Mouse (Mus musculus): Measurements from ENCODE around the gene Il4i1.

Il4i1 gene

DNA sequence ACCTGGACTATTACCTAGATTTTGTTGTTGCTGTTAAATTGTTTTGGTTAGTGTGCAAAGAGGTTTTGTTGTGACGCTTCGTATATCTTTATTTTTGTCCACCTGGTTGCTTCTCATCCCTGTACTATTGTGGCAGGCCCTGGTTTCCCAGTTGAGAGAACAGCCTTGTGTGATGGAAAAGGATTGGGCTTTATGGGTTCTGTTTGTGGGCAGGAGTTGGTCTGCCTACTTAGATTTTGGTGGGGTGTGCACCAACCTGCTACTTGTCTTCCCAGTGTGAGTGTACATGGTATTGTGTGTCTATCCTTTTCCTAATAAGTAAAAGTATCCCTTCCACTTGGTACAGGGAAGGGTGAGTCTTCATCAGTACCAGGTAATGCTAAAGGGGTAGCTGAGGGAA is 3.2 kb downstream of the Il4i1 start:
- no peak for DNase-seq (ENCODE audit: low spot score)

DNA sequence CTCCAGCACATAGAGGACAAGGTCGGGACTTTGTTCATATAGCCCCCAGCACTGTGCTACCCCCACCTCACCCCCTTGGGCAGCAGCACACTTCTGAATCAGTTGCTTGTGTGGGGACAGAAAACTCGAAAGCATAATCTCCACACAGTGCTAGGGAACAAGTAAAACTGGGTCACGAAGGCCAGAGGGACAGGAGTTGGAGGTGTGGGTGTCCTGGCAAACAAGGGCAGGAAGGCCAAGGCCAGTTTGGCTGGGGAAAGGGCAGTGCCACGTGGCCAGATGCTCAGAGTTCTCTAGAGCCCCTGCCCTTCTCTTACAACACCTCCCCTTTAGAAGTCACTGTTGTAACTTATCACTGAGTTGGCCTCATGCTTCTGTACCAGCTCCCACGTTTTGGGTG is 3.7 kb downstream of the Il4i1 start:
- DNase-seq (ENCODE audit: low spot score), result no peak

DNA sequence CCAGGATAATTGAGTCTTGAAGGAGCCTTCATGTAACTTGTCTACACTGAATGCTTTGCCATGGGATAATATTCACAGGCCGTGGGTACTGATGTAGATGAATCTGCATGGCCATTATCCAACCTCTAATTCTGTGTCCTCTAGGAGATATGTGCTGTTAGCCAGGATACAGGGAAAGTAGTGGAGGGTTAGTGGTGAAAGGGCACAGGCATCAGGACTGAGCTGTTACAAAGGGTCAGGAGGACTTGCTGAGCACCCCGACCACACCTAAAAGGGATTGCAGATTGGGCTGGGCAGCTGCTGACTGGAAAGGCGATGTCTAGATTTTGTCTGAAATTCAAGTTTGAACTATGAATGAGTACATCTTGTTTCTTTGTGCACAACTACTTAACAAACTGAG is 4.3 kb downstream of the Il4i1 start:
- no peak for DNase-seq (ENCODE audit: low spot score)

DNA sequence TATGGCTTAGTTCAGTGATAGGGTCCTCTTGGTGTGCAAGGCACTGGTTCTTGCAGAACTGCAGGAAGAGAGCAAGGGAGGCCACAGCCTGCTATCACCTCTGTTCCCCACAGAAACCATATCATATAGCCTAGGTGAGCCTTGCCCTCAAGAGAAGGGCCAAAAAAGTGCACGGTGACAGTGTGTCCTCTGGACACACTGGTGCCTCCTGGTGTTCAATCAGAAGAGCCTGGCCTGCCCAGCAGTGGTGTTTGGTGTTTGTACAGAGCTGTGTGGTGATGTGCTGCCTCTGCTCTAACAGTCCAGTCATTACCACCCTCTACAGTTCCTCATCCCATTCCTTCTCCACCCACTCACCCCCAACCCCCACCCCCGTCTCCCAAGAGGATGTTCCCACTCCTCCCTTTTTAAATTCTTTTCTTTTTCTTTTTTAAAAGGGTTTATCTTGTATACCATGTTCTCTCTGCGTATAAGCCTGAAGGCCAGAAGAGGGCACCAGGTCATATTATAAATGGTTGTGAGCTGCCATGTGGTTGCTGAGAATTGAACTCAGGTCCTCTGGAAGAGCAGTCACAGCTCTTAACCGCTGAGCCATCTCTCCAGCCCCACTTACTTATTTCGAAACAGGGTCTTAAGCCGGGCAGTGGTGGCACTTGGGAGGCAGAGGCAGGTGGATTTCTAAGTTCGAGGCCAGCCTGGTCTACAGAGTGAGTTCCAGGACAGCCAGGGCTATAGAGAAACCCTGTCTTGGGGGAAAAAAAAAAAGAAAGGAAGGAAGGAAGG is 5.7 kb downstream of the Il4i1 start:
- DNase-seq (ENCODE audit: low spot score), result no peak

DNA sequence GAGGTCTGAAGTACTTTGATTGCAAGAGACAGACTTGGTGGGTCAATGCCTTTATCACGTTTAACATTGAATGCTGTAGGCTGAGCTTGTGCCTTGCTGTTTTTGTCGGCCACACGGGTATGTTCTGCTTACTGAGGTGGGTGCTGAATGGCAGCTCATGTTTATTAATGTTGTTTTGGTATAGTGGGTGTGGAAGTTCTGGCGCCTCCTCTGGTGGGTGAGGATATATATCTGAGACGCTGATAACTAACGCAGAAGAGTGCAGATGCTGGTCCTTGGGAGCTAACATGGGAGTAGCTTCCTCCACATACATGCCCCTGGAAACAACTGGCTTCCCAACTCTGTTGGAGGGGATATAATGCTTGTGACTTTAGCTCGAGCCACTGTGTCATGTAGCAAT is 7.2 kb downstream of the Il4i1 start:
- no peak for DNase-seq (ENCODE audit: low spot score)

DNA sequence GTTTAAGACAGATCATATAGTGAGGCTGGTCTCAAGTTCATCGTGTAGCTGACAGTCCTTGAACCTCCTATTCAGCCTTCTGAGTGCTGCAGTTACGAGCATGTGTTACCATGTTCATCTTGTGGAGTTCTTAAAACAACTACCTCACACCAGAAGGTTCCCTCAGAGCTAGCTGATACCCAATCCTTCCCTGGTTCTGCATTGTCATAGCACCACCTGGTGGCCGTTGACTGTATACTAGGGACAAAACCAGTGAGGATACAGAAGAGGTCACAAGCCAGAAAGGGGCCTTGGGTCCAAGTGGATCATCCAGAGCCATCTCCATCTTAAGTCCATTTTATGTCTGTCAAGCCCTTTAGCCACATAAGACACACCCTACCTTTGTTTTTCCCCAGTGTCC is 8.7 kb downstream of the Il4i1 start:
- DNase-seq (ENCODE audit: low spot score), result peak; percentile 82

DNA sequence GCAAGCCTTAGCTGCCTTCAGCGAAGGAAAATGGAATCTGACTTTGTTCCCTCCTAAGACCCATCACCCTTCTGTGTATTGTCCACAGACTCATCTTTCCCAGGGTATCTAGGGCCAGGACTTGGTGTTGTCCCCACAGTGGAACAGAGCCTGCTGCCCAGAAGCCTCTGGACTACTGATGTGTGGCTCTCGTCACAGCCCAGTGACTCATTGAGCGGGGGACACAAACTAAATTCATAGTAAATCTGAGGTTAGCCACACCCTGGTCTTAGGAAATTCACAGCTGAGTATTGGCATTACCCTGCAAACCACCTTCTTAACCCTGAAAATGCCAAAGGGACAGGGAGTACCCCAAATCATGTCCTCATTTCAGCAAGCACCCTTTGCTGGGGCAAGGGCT is 10.6 kb downstream of the Il4i1 start:
- DNase-seq (ENCODE audit: low spot score), result no peak

DNA sequence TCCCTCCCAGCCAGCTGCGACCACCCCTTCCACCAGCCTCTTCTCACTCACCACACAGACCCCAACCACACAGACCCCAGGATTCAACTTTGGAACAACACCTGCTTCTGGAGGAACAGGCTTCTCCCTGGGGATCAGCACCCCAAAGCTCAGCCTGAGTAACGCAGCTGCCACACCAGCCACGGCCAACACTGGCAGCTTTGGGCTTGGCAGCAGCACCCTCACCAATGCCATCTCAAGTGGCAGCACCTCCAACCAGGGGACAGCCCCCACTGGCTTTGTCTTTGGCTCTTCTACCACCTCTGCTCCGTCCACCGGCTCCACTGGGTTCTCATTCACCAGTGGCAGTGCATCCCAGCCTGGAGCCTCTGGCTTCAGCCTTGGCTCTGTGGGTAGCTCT is 12.5 kb downstream of the Il4i1 start:
- no peak for DNase-seq (ENCODE audit: low spot score)

DNA sequence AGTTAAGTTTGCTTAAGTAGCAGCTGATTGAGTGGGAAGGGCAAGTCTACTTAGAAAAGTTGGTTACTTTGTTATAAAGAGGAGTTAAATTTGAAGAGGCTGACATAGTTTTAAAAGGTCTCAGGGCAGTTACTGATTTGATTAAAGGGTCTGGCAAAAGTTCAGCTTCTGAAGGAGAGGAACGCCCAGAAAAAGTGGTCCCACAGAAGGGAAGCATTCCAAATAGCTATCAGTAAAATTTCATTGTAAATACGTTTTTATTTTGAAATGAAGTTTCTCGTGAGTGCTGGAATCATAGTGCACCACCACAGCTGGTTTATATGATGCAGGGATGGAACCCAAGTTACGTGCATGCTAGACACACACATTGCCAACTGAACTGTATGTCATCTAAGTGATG is 16.6 kb downstream of the Il4i1 start:
- DNase-seq (ENCODE audit: low spot score), result no peak

DNA sequence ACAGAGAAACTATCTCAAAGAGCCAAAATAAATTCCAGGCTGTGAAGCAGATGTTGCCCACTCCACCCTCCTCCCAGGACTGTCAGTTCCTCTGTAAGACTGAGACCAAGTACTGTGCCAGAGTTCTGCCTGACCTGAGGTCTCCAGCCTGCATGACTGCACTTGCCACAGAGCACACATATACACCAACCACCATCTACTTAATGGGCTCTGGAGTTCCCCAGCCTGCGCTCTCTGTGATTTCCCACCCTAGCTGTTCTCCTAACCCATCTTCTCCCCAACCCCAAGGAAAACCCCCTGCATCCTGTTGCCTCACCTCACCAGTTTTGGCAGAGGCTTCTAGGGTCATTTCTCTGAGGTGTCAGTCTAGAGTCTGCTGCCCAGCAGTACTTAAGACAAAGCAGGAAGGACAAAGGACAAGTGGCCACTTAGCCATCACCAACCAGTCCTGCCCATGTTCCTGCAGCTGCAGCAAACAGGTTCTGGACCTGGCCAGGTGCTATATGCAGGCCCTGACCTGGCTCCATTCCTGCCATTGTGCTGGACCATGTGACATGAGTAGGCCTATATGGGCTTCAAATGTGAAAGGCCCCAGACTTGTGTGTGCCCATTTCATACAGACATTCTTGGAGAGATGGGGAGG is 19.3 kb downstream of the Il4i1 start:
- DNase-seq (ENCODE audit: low spot score), result no peak

DNA sequence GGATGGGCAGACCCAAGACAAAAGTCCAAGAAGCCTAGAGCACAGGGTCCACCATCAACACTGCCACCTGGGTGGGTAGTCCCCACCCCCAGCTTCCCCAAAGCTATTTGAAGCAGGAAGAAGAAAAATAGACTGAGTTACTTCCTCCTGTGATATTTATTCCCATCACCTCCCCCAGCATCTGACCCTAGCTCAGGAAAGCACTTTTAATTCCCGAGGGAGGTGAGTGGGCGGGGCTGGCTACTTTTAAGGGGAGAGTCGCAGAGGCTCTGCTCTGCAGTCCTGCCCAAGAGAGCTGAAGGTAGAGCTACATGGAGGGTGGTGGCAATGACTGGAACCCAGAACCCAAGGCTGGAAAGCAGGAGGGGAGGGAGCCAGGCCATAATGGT is 19.8 kb downstream of the Il4i1 start:
- DNase-seq (ENCODE audit: low spot score), result no peak

DNA sequence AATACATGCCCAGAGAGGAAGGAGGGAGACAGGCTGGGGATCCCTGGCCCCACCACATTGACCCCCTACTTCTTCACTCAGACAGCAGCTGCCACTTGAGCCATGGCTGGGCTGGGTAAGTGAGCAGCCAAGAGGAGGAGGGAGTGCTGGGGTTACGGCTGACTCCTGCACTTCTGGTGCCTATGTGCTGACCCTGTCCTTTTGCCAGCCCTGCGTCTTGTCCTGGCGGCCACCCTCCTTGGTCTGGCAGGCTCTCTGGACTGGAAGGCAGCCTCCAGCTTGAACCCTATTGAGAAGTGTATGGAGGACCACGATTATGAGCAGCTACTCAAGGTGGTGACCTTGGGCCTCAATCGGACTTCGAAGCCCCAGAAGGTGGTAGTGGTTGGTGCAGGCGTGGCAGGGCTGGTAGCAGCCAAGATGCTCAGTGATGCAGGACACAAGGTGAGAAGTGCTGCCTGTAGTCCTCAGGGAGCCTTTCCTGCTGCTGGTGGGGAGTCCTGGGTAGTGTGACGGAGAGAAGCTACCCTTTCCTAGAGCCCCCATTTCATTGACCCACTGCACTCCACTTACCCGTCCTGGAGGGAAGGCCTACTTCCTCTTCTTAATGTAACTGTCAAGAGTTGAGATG is 20.4 kb downstream of the Il4i1 start:
- no peak for DNase-seq (ENCODE audit: low spot score)

DNA sequence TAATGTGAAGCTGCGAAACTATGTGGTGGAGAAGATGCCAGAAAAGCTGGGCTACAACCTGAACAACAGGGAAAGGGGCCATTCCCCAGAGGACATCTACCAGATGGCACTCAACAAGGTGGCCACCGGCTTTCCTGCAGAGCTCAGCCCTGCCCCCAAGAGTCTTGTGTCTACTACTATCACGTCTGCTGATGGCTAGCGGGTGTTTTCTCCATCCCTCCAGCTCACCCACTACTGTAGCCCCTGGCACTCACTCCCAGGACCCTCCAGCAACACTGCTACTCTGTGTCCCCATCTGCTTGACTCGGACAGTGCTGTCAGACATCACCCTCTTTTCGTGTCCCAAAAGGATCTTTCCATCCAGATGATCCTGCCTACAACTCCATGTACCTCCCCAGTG is 21.9 kb downstream of the Il4i1 start:
- no peak for DNase-seq (ENCODE audit: low spot score)

DNA sequence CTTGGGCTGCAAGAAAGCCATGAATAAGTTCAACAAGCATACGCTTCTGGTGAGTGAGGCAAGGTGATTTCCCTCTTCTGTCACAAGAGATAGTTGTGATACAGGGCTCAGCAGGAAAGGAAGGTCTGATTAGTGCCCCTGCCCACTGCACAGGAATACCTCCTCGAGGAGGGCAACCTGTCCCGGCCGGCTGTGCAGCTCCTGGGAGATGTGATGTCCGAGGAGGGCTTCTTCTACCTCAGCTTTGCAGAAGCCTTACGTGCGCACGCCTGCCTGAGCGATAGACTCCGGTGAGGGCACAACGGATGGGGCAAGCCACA is 22.9 kb downstream of the Il4i1 start:
- DNase-seq (ENCODE audit: low spot score), result no peak

DNA sequence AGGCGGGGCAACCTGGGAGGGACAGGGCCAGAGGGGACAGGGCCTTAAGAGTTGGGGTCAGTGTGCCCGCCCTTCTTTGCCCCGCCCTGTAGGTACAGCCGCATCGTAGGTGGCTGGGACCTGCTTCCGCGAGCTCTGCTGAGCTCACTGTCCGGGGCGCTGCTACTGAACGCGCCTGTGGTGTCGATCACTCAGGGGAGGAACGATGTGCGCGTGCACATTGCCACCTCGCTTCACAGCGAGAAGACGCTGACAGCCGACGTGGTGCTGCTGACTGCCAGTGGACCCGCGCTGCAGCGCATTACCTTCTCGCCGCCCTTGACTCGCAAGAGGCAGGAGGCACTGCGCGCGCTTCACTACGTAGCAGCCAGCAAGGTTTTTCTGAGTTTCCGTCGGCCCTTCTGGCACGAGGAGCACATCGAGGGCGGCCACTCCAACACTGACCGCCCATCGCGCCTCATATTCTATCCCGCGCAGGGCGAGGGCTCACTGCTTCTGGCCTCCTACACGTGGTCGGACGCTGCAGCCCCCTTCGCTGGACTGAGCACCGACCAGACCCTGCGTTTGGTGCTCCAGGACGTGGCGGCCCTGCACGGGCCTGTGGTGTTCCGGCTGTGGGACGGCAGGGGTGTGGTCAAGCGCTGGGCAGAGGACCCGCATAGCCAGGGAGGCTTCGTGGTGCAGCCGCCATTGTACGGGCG is 23.5 kb downstream of the Il4i1 start:
- no peak for DNase-seq (ENCODE audit: low spot score)

DNA sequence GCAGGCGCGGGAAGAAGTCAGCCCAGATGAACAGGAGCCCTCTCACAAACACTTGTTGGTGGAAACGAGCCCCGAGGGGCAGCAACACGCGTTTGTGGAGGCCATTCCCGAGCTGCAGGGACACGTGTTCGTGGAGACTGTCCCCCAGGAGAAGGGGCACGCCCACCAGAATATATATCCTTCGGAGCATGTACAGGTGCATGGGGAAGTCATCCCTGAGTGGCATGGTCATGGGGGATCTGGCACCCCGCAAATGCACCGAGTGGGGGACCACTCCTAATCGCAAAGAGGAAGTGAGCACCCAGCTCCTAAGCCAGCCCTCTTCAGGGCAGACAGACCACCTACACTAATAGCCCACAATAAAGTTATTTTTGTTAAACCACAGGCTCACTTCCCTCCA is 24.2 kb downstream of the Il4i1 start:
- no peak for DNase-seq (ENCODE audit: low spot score)

DNA sequence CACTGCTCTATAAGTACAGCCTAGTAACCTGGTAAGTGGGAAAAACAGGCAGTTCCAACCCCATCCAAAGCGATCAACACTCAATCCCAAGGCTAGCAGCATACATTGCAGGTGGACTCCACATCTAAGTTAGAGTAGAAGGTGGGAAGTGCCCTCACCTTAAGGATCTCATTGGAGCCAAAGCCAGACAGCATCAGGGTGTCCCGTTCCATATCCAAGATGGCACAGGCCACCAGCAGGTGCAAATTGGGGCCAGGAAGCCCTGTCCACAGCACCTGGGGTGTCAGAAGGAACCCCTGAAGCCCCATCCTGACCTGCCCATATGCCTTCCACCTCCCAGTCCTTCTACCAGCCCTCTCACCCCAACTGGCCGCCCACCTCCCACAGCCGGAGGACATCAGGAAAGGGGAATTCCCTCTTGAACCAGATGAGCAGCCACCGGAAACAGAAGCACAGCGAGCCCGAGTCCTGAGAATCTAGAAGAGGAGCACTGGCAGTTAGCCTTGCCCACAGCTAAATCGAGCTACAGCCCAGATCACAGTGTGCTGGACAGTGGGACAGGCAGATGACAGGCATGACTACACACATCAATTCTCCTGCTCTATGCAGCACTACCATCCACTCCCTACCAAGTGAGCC is 25.8 kb downstream of the Il4i1 start:
- DNase-seq (ENCODE audit: low spot score), result no peak

DNA sequence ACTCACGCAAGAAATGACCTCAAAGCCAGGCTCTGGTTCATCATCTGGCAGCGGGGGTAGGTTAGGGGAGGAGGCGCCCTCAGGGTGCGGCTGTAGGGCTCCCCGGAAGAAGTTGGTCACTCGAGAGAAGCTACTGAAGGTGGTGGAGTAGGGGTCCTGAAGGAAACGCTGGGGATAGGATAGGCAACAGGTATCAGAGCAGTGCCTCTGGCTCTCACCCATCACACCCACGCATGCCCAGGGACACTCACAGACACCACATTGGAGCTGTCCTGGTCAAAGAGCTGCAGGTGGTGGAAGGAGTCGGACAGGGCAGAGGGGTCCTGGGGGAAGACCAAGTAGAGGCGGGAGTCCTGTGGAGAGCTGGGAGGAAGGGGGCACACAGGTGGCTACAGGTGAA is 28.8 kb downstream of the Il4i1 start:
- DNase-seq (ENCODE audit: low spot score), result no peak

DNA sequence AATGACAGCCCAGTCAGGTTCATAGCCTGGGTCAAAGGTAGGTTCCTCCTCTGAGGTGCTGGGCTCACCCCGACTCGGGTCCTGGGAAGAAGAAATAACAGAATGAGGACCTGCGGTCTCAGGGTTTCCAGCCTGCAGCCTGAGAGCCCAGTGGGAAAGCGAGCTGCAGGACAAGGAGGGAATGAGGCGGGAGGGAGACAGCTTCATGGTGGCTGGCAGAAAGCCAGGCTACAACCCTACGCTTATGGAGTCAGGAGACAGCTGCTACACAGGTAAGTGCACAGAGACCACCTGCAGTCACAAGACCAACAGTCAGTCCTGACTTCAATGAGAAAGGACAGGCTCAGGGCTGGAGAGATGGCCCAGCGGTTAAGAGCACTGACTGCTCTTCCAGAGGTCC is 30.6 kb downstream of the Il4i1 start:
- no peak for DNase-seq (ENCODE audit: low spot score)

DNA sequence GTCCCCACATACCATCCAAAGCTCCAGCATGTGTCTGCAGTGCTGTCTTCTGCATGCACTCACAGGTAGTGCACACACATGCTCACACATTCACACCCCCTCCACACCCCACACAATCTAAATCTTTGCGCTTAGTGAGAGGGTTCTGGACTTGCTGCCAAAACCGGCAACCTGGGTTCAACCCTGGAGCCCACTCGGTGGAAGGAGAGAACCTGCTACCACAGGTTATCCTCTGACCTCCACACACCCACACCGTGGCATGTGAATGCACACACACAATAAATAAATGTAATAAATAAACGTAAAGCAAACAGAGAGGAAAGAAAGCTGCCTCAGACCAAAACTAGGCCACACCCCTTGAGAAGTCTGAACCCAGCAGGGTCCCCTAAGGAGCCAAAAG is 31.6 kb downstream of the Il4i1 start:
- DNase-seq (ENCODE audit: low spot score), result no peak

DNA sequence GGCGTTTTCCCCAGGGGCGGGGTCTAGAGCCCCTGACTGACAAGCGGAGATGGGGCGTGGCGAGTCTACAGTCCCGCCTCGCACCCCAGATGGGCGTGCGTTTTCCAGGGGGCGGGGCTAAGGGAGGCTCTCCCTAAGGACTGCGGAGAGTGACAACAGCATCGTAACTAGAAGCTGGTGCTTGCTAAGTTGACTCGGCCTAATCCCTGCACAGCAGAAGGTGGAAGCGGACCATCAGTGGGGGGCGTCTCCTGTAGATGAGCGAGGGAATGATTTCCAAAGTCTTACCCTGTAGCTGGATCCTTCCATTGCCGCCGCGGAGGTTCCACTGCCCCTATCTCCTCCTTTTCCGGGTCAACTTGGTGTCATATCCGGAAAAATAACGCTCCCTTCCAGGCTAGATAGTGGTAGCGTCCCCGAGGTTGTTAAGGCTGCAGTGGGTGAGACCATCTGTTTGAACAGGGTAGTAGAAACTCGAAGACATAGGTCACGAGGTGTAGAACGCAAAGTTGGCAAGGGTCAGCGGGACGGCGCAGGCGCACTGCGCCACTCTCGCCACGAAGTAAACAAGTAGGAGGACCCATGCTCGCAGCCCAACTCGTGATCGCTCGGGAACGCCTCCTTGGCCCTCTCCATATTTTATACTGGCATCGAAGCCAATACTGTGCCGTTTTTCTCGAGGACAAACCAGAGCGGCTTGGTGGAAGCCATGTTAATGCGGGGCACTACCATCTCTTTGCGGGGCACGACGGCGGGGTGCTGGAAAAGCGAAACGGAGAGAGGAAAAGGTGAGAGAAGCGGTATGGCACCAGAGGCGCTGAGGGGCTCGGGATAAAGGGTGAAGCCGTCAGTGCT is 32.6 kb downstream of the Il4i1 start, which contains the start of the genes Akt1s1 and Tbc1d17:
TSS of gene Akt1s1 (plus strand) at position 431 of the 855 bp plus-strand sequence.
TSS of gene Tbc1d17 (minus strand) at position 519 of the 855 bp plus-strand sequence.
- DNase-seq (ENCODE audit: low spot score), result peak; percentile 100
